Comparison of ENCODE assay signal across 12 mouse cellular contexts in the genomic region with DNA sequence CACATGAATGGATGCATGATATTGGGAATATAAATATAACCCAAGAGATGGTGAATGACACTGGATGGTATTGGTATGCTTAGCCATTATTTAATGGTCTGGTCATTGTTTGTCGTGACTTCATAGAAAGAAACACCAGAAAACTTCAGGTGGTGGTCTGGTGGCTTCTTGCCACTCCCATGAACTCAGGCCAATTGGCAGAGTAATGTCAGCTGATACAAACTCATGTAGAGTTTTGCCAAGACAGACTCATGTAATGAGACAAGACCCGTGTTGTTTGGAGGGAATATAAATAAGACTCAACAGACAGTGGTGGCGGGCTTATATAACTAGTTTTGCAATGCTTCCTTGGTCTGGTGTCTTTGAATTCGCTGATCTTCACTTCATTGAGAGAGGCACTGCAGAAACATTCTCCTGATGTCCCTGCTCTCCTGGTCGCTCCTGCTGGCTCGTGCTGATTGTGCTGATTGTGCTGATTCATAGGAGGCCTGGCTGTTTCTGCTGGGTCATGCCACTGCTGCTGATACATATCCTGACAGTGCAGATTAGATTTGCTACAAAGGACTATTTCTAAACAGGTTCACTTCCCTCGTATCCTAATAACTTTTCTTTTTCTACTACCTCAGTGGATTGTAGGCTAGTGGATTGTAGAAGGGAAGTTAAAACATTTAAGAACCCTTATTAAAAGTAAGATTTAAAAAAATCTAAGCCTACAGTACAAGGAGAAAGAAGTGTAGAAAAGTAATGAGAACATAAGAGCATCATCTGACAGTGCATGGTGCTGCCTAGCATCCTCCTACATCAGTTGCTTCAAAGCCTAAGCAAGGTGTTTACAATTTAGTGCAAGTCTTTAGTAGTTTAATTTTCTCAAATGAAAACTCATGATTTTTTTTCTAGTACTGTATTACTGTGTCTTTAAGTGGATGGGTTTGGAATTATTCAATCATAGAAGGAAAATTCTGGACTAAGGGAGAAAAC.
DNase-seq lines count a peak whose midpoint lies in the region; ATAC-seq lines count a peak whose summit lies in the region.
"Had no signal": no experiment of that assay in that cellular context is flagged by ENCODE, and none has a peak within 500 bp of the region (broad histone marks: within the 10 kb centered on the region; RNA-seq: fewer than 3 reads in every experiment).

No protein-coding gene starts in this region.

- H3K27ac ChIP-seq in heart, embryonic 13.5 days (replicated peaks): peak overlapping the region; percentile 43; the same call in 1 of the 2 replicates
- H3K27ac ChIP-seq in midbrain, embryonic 10.5 days (replicated peaks): no peak overlapping the region
- H3K27ac ChIP-seq: hindbrain, embryonic 10.5 days had no signal

- H3K4me1 ChIP-seq in heart, embryonic 13.5 days: 0 out of 2 replicates have a peak, but pooled peaks cover 4% of the 10 kb centered on the region
- peaks cover 73% of the 10 kb centered on the region for H3K4me1 ChIP-seq in erythroblast, embryonic 14.5 days (ENCODE audit: control insufficient read depth)
- no peaks in the 10 kb centered on the region for H3K4me1 ChIP-seq in midbrain, embryonic 10.5 days
- H3K4me1 ChIP-seq: hindbrain, embryonic 10.5 days had no signal

- H3K4me3 ChIP-seq in heart, embryonic 13.5 days: no peak overlapping the region
- H3K4me3 ChIP-seq in erythroblast, embryonic 14.5 days (replicated peaks): peak overlapping the region; percentile 45
- H3K4me3 ChIP-seq in midbrain, embryonic 10.5 days: no peak overlapping the region
- H3K4me3 ChIP-seq: hindbrain, embryonic 10.5 days had no signal

- no peaks in the 10 kb centered on the region for H3K27me3 ChIP-seq in heart, embryonic 13.5 days (replicated peaks)
- H3K27me3 ChIP-seq in erythroblast, embryonic 14.5 days (ENCODE audit: control insufficient read depth): no peaks in the 10 kb centered on the region
- no peaks in the 10 kb centered on the region for H3K27me3 ChIP-seq in midbrain, embryonic 10.5 days (ENCODE audit: low read depth, poor library complexity, severe bottlenecking)
- H3K27me3 ChIP-seq: Patski had no signal

- H3K36me3 ChIP-seq in heart, embryonic 13.5 days: no peaks in the 10 kb centered on the region
- H3K36me3 ChIP-seq in erythroblast, embryonic 14.5 days (ENCODE audit: control insufficient read depth): peaks cover 6% of the 10 kb centered on the region
- H3K36me3 ChIP-seq in midbrain, embryonic 10.5 days: no peaks in the 10 kb centered on the region
- H3K36me3 ChIP-seq: hindbrain, embryonic 10.5 days had no signal

- no peaks in the 10 kb centered on the region for H3K9me3 ChIP-seq in heart, embryonic 13.5 days
- no peaks in the 10 kb centered on the region for H3K9me3 ChIP-seq in erythroblast, embryonic 14.5 days (ENCODE audit: control insufficient read depth, low read length)
- no peaks in the 10 kb centered on the region for H3K9me3 ChIP-seq in midbrain, embryonic 10.5 days (replicated peaks)
- H3K9me3 ChIP-seq: hindbrain, embryonic 10.5 days had no signal

- ATAC-seq in heart, embryonic 13.5 days (ENCODE audit: extremely low read depth, insufficient number of reproducible peaks, low FRiP score, low TSS enrichment): peak; percentile 86
- peak; percentile 95 for ATAC-seq in megakaryocyte-erythroid progenitor cell, adult 5-6 weeks (replicated peaks; ENCODE audit: low FRiP score, low TSS enrichment, poor library complexity, severe bottlenecking)
- ATAC-seq: Patski had no signal

- 58% methylated on average over 7 of the region's 7 CpGs for WGBS in heart, embryonic 13.5 days
- 81% methylated on average over 7 of the region's 7 CpGs for WGBS in midbrain, embryonic 10.5 days

- no peak for DNase-seq in heart, adult 11 months
- DNase-seq in MN1 (ENCODE audit: low spot score): peak; percentile 10
- no peak for DNase-seq in ovary, postnatal 10 days (ENCODE audit: low spot score)
- no peak for DNase-seq in midbrain, embryonic 10.5 days (ENCODE audit: low spot score)
- DNase-seq: cerebellum, adult 18-20 months; gastrocnemius, postnatal 14 days; kidney, postnatal 14 days had no signal

- no peak overlapping the region for H3K9ac ChIP-seq in heart, embryonic 13.5 days

- H3K4me2 ChIP-seq in heart, embryonic 13.5 days: no peak overlapping the region
